Mouse (Mus musculus): ENCODE measurements around the gene Pin4.

DNA sequence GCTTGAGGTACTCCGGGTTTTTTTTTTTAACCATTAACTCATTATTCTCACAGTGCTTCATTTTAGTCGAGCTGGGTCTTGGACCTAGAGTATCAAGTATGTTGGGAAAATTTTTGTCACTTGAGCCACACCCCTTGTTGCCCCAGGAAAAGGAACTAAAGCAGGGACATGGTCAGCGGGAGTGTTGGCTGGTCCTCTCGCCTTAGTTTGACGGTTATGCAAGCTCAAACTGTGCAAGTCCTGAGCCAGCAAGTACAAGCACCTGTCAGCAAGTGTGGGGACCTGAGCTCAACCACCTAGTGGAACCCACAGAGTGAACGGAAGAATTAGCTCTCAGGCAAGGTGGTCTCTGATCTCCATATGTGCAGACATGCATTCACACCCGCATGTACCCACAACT lies 17.4 kb upstream of the Pin4 start:
- TF ChIP-seq GATA1 (IDR thresholded peaks at IDR 0.05; ENCODE audit: borderline replicate concordance, low read length) = no peak
- TF ChIP-seq CTCF (IDR thresholded peaks at IDR 0.05; ENCODE audit: low read depth, low read length) = no peak

Data from G1E (cell line).